Mouse (Mus musculus) heart, postnatal 0 days (tissue): ENCODE results near the gene Gm15093.
"Not testable (repeated sequence)": the region's sequence is repeated elsewhere in the genome, so short reads cannot be mapped to it uniquely, and the experiment has no call there.

Experiments used
- CTCF ChIP-seq: IDR thresholded peaks from 2 replicates; pipeline ENCODE4 v1.5.1; 2016; ENCODE audit warnings: antibody characterized with exemption, control low read depth, low read depth
- EP300 ChIP-seq: IDR thresholded peaks from 2 replicates; pipeline ENCODE4 v1.6.1; 2016; ENCODE audit warnings: antibody characterized with exemption, low read depth

- not testable (repeated sequence) for TF ChIP-seq CTCF, EP300
Measured at GRCm38 (mm10) chrX:149272077-149272476, at the start of gene Gm15093.
